Mouse (Mus musculus): ENCODE data around the gene Apba3. TPM values are rescaled to one million over a fixed set of nuclear protein-coding genes. Genes with fewer than 3 reads are reported as not detected.
"Not testable (repeated sequence)": the region's sequence is repeated elsewhere in the genome, so short reads cannot be mapped to it uniquely, and the experiment has no call there.

Apba3 gene
- total RNA-seq (2014; fragmentation: Nextera tagmentation) (28.9 and 32.6 TPM in 2 replicates), total RNA-seq (2017) (2.6 and 16.7 TPM in 2 replicates)

DNA sequence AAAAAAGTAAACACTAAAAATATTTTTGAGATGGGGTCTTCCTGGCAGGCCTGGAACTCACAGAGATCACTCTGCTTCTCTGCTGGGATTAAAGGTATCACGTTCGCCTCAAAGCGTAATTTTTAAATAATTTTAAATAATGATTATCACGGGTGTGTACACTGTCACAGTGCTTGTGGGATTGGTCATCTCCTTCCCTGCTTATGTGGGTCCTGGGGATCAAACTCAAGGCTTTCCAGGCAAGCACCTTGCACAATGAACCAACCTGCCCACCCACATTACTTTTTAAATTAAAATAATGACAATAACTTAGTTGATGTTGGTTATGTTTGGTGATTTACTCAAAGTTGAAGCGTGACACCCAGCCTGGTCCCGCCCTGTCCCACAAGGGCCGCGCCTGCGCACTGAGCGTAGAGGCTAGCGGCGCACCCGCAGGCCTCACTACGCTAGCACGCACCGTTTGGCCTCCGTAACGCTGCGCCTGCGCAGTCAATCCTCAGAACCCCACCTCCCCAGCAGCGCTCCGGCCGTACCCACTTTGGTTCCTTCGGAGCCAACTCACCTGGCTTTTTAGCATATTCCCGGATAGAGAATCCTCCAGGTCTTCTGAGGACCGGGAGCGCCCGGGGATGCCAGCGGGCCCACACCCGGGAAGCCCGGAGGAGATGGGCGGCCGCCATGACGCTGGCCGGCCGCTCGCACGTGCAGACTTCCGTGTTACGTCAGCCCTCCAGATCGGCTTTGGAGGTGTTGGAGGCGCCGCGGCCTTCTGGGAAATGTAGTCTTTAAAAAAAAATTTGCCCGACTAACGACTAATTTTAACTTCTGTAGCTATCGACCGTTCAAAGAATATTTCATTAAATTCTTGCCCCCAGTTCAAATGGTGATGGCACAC, at the start of gene Apba3, which contains the start of gene Mrpl54:
Gene Apba3 (plus strand): TSS at position 750 of the 895 bp plus-strand sequence.
Gene Mrpl54 (minus strand): TSS at position 724 of the 895 bp plus-strand sequence.
- ATAC-seq (replicated peaks; ENCODE audit: low FRiP score, low TSS enrichment, poor library complexity, severe bottlenecking): peak; percentile 76

DNA sequence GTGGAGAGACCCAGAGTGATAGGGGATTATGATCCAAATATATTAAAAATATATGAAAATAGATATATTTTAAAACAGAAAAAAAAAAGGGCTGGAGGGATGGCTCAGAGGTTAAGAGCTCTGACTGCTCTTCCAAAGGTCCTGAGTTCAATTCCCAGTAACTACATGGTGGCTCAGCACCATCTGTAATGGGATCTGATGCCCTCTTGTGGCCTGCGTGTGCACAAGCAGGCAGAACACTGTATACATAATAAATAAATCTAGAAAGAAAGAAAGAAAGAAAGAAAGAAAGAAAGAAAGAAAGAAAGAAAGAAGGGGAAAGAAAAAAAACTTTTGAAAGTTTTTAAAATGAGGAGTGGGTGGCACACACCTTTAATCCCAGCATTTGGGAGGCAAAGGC, 49.5 kb upstream of the Apba3 start:
- not testable (repeated sequence) for ATAC-seq (replicated peaks; ENCODE audit: low FRiP score, low TSS enrichment, poor library complexity, severe bottlenecking)

DNA sequence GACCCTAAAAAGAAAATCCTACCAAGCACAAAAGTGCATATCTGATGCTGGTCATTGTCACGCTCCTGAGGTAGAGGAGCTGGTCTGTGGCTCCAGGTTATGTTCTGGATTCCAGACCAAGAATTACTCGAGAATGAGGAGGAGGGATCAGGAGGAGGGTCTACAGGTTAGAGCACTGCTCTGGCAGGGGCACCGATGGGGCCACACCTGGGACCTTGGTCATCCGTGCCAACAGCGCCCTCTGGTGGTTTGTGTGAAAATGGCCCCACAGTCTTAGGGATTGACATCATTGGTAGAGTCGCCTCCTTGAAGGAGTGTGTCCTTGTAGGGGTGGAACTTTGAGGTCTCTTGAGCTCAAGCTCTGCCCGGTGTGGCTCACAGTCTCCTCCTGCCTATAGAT, 48.8 kb upstream of the Apba3 start:
- ATAC-seq (replicated peaks; ENCODE audit: low FRiP score, low TSS enrichment, poor library complexity, severe bottlenecking): peak; percentile 85

DNA sequence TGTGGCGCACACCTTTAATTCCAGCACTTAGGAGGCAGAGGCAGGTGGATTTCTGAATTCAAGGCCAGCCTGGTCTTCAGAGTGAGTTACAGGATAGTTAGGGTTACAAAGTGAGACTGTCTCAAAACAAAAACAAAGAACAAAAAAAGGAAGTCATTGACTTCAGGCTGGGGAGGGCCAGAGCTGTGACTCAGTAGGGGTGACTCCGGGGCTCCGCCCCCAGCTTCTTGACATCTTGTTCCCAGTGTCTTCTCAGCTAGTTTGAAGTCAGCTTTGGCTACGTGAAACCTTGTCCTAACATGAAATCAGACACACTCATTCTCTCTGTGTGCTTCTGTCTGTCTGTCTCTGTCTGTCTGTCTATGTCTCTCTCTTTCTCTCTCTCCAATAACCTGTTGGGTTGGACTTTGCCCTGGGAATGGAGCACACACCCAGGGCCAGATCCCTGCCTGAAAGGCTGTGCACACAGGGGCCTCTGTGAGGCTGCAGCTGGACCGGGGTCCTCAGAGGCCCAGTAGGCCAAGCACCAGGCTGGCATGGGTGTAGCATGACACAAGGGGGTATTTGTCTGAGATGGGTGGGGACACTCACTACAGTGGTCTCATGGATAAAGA, 45.3 kb upstream of the Apba3 start:
- ATAC-seq (replicated peaks; ENCODE audit: low FRiP score, low TSS enrichment, poor library complexity, severe bottlenecking): no peak

DNA sequence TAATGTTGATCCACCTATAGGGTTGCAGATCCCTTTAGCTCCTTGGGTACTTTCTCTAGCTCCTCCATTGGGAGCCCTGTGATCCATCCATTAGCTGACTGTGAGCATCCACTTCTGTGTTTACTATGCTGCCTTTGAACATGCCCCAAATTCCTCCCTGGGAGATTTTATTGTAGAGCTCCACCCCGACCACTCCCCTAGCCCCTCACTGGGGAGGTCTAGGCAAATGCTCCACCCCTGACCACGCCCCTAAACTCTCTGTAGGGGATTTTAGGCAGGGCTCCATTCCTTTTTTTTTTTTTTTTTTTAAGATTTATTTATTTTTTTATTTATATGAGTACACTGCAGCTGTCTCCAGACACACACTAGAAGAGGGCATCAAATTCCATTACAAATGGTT, 43.0 kb upstream of the Apba3 start:
- not testable (repeated sequence) for ATAC-seq (replicated peaks; ENCODE audit: low FRiP score, low TSS enrichment, poor library complexity, severe bottlenecking)

DNA sequence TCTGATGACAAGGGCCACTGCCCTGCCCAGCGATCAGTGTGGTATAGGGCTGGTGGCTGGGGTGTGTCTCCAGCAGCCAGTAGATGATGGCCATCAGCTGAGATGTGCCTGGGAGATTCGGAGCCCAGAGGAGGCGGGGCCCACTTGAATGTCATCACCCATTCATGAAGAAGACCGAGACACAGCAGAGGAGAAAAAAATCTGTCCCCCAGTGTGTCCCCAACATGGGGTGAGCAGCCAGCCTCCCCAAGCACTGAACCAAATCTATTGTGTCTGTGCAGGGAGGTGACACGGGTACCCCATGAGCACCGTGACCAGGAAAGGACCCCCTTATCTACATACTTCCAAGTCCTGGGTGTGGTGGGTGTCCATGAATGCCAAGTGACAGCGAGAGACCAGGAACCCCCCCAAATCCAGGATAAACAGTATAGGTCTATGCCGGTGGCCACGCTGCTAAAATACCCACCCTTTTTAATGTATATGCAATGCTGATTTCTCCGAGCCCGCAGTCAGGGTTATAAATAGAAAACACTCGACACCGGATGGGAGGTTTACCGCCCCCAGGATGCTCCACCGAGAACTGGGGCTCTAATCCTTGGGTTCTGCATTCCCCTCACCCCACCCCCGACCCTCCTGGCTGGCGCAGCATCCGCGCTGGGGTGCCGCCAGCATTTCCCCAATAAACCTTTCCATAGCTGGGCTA, 36.9 kb upstream of the Apba3 start:
- ATAC-seq (replicated peaks; ENCODE audit: low FRiP score, low TSS enrichment, poor library complexity, severe bottlenecking): no peak

DNA sequence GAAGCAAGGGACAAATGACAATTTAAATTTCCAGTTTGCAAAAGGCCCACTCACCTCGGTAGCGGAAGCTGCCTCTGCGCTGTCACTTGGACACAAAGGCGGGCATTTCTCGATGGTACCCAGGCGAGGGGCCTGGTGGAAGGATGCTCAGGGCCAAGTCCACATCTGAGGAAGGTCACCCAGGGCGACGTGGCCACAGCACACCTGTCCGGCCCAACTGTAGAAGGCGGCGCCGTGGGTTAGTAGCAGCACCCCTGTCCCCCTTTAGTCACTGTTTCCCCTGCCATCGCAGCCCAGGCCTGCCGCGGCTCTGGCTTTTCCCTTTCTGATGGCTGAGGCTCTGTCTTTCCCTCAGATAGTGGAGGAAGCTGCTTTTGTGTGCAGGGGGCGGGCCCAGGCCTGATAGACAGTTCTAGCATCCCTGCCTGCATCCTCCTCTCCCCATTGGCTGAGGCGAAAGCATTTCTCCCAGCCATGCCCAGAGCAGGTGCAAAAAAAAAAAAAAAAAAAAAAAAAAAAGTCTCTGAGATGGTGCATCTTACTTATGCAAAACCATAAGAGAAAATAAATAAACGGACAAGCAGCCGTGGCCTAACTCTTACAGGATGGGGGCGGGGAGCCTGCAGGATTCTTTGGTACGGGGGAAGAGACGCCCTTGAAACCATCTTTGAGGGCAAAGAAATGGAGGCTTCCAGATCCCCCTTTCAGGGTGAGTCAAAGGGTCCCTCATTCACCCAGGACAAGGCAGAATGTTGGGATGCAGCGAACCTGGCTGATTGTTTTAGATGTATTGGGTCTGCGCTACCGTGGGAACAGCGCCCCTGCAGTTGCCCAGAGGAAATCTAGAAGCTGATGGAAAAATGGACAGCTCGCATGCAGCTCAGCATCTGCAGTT, 36.1 kb upstream of the Apba3 start, which contains the start of gene Atcay:
Gene Atcay (minus strand): TSS at position 396 of the 895 bp plus-strand sequence.
- 0 out of 2 replicates have a peak, but pooled peaks have one; percentile 24 for ATAC-seq (replicated peaks; ENCODE audit: low FRiP score, low TSS enrichment, poor library complexity, severe bottlenecking)

DNA sequence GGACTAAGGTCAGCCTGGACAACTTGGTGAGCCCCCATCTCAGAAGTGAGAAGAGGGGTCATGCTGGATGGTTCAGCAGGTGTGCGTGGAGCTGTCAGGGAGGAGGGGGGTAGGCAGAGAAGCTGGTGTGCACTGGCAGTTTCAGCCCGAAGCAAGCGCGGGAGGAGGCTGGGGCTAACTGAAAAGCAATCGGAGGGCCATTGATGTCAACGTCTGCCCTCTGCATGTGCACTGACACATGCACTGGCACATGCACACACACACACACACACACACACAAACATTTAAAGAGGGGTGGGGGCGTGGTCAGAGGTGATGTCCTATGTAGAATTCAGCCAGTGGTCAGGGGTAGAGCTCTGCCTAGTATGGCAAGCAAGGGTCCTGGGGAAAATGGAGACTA, 35.3 kb upstream of the Apba3 start:
- ATAC-seq (replicated peaks; ENCODE audit: low FRiP score, low TSS enrichment, poor library complexity, severe bottlenecking): no peak

DNA sequence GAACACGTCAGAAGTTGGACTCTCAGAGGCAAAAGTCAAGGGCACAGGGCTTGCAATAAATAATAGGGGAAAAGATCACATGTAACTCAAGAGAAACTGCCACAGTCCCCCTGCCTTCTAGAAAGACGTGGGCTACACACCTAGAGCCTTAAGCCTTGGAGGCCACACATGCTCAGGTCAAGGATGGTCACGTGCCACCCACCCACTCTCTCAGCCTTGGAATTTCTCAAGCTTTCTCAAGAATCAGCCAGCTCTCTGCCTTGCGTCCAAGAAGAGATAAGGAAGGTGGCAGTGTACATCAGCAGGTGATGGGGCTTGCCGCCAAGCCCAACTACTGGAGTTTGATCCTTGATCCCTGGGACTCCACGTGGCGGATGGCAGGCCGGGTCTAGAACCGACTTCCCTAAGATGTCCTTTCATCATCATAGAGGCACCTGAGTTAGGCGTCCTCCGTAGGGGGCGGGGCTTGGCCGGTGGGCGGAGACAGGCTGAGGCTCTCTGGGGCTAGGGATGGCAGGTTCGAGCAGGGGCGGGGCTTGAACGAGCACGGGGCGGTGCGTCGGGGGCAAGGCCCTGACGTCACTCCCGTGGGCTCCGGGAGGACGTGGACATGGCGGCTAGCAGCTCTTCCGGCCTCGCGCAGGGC, 34.1 kb upstream of the Apba3 start, which contains the start of gene Zfr2:
Gene Zfr2 (plus strand): TSS at position 576 of the 646 bp plus-strand sequence.
- ATAC-seq (replicated peaks; ENCODE audit: low FRiP score, low TSS enrichment, poor library complexity, severe bottlenecking): peak; percentile 92

DNA sequence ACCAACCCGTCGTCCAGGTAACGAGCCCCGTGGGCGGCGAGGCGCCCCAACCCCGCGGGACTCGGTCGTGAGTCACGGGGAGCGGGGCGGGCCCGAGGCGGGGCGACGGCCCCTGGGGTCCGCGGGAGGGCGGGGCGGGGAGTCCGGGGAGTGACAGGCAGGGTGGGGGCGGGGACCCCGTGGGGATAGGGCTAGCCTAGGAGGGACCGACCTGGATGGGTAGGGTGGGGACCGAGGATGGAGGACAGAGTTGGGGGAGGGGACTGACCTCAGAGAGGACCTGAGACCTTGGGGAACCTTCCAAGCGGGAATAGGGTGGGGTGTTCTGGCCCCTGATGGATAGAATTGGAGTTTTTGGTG, 33.6 kb upstream of the Apba3 start:
- ATAC-seq (replicated peaks; ENCODE audit: low FRiP score, low TSS enrichment, poor library complexity, severe bottlenecking): no peak

DNA sequence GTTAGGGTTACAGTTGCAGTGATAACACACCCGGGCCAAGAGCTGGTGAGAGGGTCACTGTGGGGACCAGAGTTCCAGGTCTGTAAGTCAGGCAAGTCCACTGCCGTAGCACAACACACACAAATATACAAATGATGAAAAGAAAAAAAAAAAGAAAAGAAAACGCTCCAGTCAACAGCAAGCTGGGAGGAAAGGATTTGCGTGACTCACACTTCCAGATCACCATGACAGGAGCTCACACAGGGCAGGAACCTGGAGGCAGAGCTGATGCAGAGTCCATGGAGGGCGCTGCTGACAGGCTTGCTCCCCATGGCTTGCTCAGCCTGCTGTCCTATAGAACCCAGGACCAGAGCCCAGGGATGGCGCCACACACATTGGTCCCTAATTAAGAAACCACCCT, 32.6 kb upstream of the Apba3 start:
- ATAC-seq (replicated peaks; ENCODE audit: low FRiP score, low TSS enrichment, poor library complexity, severe bottlenecking): no peak

DNA sequence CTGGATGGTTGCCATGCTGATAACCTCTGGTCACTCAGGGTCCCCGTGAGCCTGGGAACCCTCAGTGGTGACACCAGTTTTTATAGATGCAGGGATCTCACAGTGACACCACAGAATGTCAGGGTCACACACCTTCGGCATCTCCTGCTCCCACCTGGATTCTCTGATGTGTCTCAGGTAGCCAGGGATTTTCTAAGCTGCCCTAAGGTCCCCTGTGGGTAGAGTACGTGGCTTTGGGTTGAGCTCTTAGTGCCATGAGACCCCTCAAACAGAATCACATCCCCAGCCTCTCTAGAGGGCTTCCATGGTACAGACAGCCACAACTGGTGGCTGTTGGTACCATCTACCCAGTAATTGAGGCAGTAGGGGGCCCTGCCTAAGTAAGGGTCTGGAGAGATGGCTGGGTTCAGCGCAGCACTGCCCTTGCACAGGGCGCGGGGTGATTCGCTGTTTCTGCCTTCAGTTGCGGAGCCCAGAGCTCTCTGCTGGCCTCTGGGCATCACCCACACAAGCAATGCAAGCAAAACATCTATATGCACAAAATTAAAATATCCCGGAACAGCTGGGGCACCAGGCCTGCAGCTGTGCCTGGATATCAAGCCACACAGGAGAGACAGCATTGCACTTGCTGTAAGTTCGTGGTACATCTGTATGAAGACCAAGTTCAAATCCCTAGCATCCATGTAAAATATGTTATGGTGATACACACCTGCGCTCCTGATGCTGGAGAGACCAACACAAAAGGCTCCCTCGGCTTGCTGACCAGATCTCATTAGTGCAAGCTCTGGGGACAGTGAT, 30.1 kb upstream of the Apba3 start:
- no peak for ATAC-seq (replicated peaks; ENCODE audit: low FRiP score, low TSS enrichment, poor library complexity, severe bottlenecking)

DNA sequence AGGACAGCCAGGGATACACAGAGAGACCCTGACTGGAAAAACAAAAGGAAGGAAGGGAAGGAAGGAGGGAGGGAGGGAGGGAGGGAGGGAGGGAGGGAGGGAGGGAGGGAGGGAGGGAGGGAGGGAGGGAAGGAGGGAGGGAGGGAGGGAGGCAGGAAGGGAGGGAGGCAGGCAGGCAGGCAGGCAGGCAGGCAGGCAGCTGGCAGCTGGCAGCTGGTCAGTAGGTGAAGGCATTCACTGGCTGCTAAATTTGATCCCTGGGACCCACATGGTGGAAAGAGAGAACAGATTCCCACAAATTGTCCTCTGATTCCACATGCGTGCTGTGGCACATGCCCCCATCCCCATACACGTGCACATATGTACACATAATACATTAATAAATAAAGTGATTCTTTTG, 28.1 kb upstream of the Apba3 start:
- no peak for ATAC-seq (replicated peaks; ENCODE audit: low FRiP score, low TSS enrichment, poor library complexity, severe bottlenecking)

DNA sequence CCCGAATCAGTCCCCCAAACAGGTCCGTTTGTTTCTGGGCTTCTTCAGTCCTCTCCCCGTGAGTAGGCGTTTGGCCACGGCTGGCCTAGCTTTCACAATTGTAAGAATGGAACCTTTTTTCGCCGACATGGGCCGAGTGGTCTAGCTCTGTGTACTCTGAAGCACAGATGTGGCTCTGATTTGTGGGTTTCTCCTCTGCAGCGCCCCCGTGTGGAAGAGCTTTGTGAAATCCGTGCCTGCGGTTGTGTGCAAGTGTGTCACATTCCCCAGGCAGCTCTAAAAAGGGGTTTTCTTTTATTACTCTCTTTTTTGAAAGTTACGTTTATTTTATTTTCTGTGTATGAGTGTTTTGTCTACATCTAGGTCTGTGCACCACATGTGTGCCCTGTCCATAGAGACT, 25.9 kb upstream of the Apba3 start:
- ATAC-seq (replicated peaks; ENCODE audit: low FRiP score, low TSS enrichment, poor library complexity, severe bottlenecking): no peak

DNA sequence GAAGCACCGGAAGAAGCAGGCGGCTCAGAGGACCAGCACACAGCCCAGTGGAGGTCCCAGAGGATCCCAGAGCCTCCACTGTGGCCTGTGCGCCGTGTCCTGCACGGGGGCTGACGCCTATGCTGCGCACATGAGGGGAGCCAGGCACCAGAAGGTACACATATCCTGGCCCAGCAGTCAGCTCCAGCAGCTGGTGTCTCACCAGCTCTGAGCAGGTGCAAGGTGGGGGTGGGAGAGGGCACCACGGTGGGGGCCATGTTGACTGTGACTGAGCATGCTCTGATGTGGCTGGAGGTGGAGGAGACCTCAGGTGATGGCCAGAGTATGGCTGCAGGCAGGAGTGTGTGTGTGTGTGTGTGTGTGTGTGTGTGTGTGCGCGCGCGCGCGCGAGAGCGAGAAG, 24.7 kb upstream of the Apba3 start:
- ATAC-seq (replicated peaks; ENCODE audit: low FRiP score, low TSS enrichment, poor library complexity, severe bottlenecking): no peak

DNA sequence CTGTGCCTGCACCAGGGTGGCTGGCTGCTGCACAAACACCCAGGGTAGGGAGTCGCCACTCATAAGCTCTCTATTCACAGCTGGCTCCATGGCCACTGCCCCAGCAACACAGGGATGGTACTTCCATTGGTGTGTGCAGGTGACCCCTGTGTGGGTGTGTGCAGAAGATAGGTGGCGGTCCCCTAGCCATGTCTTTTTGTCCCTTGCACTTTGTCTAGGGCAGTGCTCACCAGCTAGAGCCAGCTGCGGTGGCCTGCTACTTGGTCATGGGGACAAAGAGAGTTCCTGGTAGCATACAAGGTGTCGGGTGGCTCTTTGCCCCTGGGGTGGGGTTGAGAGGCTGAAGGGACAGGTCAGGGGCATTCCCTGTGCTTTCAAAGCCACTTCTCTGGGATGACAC, 22.6 kb upstream of the Apba3 start:
- no peak for ATAC-seq (replicated peaks; ENCODE audit: low FRiP score, low TSS enrichment, poor library complexity, severe bottlenecking)

DNA sequence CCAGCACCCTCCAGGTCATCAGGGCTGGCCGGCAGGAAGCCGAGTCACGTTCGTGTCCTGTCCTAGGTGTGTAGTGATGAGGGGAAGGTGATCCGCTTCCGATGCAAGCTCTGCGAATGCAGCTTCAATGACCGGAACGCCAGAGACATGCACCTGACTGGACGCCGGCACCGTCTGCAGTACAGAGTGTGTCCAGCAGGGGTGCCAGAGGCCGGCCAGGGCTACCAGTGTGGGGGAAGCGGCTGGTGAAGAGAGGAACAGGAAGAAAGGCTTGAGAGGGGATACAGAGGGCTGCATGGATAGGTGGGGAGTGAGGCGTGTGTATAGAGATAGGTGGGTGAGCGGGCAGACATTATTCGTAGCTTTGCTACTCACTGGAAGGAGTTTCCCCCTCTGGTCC, 22.2 kb upstream of the Apba3 start:
- ATAC-seq (replicated peaks; ENCODE audit: low FRiP score, low TSS enrichment, poor library complexity, severe bottlenecking): peak; percentile 78

DNA sequence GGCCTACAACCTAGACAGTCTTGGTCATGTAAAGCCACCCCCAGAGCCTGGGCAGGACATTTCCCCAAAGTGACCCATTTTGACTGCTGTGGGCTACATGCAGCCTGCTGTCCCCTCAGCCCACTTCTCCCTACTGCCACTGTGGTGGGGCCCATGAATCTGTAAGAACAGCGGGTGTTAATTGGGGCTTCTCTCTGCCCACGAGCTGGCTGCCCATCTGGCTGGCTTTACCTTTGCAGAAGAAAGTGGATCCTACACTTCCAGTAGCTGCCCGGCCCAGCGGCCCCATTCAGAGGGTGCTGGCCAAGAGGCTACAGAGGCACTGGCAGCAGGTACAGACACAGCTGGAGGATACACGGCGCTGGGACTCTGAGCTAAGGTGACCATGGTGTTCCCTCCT, 21.6 kb upstream of the Apba3 start:
- no peak for ATAC-seq (replicated peaks; ENCODE audit: low FRiP score, low TSS enrichment, poor library complexity, severe bottlenecking)

All from megakaryocyte-erythroid progenitor cell, adult 5-6 weeks (primary cell).